Mouse (Mus musculus) induced T-regulatory cell, adult 2 months (primary cell): ENCODE results near the gene Spata48.

Source experiments
- DNase-seq: peaks from one replicate; pipeline ENCODE4 v3.0.0-alpha.2; 2012; ENCODE audit warnings: low read depth

Spata48 gene

DNA sequence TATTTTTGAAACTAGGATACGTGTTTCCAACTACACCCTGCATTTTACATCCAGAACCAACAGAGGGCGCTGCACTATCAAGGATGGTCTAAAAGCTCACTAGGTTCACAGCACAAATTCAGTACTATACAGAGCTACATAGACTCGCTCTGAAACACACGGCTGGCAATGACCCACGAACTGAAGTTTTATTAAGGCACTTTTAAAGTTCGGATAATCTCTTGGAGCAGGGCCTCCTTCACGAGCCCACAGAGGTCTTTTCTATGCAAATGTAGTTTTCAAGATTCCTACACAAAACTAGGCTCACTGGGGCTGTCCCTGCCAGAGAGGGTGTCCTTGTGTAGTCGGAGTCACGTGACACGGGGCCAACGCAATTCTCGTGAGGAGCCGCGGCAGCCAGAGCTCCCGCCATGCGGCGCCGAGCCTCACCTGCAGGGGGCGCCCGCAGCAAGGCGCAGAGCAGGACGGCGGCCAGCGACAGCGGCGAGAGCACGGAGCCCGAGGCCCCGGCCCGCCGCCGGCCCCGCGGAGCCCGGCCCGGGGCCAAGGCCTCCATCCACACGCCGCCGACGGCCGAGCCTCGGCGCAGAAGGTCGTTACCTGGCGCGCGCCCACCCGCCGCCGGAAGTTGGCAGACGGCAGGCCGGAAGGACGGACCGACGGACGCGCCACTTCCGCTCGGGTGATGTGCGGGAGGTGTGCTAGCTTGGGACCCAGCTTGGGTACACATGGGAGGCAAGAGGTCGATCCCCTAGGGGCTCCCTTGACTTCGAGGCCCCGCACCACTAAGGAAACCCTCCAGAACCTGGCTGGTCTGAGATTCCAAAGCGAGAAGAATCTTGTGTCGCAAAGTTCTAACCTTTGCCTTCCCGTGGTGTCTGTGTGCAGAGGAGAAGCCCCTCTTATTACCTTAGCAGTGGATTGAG, at the start of gene Spata48, which contains the start of gene Zpbp:
Gene Spata48, plus strand, starts transcription at position 460 of the 926 bp plus-strand sequence.
Gene Zpbp, minus strand, starts transcription at position 774 of the 926 bp plus-strand sequence.
- peak; percentile 97 for DNase-seq

DNA sequence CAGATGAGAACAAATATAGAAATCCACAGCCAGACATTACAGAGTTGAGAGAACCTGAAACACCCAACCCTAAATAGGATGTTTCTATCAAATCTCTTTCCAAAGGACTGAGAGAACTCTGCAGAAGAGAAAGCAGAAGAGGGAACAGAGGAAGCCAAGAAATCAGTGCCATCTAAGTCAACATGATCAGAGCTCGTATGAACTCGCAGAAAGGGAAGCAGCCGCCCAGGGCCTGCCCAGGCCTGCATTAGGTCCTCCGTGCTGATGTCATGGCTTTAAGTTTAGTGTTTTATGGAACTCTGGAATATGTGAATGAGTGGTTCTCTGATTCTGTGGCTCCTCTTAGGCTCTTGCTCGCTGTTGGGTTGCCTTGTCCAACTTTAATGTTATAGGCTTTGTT, 47.7 kb upstream of the Spata48 start:
- DNase-seq, result no peak

DNA sequence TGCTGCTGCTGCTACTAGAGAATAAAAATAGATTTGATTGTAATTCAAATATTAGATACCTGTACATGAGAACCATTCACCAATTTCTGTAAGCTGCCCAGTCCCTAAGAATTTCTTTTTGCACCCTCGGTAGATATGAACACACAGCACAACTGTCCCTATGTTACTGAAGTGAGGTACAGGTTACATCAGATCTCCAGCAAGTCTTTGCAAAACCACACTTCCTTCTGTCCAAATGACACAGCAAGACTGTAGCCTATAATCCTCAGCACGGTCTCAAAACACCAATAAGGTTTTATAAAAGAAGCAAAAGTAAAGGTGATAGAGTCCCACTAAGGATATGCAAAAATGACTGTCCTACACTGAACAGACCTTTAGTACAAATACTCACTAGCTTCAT, 44.5 kb upstream of the Spata48 start:
- DNase-seq, result no peak

DNA sequence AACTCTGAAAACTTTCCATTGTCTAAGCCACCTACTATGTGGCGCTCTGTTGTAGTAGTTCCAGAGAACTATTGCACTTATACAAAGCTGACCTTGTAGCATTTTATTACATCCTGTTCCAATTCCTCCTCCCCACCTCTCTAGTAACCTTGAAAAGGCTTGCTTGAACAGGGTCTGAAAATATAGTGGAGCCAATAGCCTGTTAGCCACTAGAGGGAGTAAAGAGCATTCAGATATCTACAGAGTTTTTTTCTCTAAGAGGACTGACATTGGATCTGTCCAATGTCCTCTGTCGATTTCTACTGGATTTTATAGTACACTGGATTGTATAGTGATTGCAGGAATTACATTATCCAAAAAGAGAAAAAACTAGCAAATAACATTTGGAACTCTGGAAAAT, 6.9 kb upstream of the Spata48 start:
- peak; percentile 67 for DNase-seq

GRCm38 (mm10) chr11:11462561-11462890, 632 bp downstream of the Spata48 start:
- DNase-seq, result no peak

DNA sequence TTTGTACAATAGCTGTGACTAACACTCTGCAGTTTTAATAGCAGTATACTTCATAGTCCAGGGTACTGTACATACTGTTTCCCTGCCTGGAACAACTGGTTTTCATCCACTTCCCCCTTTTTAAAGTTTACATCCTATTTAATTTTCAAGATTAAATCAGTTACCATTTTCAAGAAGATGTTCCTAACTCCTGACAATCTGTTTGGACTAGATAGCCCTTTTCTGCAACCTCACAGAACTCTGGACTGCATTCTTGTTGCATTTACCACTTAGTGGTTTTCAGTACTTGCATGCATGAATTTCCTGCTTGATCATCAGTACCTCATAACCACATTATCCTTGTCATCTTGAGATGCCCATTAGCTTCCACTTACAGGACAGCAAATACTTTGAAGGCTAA, 7.0 kb downstream of the Spata48 start:
- no peak for DNase-seq

- DNase-seq, result no peak
Observed at GRCm38 (mm10) chr11:11484378-11484777, 22.5 kb downstream of the Spata48 start.

- no peak for DNase-seq
Observed at GRCm38 (mm10) chr11:11492044-11492443, 30.1 kb downstream of the Spata48 start.

DNA sequence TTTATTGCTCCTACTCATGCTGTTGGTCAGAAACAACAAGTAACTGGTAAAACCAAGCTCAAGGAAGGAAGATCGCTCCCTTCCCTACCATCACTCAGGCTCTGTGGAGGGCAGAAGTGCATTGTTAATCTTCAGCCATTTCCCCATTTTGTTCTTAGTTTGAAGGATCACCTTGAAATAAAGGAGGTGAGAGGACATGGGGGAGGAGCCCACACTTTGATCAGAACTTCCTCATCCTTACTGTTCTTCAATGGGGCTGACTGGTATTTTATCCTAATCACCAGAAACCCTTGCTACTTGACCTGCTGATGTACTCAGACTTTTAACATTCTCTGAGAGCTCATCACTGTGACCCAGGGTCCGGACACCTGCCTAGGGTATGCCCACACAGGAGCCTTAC, 33.8 kb downstream of the Spata48 start:
- DNase-seq, result no peak

DNA sequence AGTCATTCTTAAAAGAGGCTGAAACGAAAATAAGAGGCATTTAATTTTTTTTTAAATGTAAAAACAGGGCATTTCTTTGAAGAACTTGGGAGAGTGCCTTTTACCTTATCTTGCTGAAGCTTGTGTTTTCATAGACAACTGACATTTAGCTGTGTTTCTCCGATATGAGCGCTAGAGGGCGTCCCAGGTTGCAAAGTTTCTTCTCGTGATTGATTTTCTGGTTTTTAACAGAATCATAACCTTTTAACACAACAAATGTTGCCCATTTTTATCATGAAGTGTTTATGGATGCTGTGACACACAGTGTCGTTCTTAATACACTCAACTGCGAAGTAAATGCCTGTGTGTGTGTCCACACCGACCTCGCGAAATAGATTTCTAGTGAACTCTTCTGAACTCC, 38.0 kb downstream of the Spata48 start:
- DNase-seq, result peak; percentile 89

- DNase-seq, result peak; percentile 80
Observed at GRCm38 (mm10) chr11:11506187-11506586, 44.3 kb downstream of the Spata48 start.

- DNase-seq, result no peak
Observed at GRCm38 (mm10) chr11:11509413-11509812, 47.5 kb downstream of the Spata48 start.

DNA sequence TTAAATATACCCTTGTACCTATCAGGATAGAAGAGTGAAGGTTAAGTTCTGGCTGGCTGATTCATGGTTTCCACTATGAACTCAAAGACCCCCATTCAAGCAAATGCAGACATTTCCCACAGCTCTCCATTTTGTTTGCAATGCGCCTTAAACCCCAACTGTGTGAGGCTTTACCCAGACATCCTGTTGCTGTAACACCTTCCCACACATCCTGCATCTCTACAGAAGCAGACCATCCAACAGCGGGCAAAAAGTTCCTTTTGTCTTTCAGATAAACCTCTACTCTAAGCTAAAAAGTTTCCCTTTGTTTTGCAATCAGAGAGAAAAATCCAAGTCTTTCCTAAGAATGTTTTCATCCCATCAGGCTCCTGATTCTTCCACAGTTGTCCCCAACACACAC, 50.2 kb downstream of the Spata48 start:
- DNase-seq, result peak; percentile 67

DNA sequence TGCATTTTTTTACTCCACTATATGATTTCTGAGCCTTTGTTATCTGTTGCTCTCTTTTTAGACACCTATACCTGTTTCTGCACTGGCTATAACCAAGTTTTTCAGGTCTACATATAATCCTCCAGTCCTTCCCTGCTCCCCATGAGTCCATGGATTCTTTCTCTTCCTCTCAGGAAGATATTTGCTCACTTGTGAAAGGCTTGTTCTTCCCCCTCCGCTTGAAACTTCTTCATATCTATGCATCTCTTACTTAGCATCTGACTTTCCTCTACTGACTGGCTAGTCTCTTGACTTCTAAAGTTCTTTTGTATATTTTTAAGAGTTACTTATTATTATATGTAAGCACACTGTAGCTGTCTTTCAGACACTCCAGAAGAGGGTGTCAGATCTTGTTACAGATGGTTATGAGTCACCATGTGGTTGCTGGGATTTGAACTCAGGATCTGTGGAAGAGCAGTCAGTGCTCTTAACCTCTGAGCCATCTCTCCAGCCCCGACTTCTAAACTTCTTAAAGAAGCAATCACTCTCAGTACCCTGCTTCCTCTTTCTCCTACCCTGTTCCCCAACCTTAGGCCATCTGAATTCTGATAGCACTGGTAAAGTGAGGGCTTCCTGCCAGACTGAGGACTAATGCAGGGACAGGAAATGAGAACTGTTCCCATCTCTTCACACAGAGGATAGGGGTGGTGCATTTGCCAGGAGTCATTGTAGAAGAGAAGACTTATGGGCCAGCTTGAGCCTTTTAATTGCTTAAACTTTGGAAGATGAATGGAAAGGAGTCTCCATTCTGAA, 51.3 kb downstream of the Spata48 start:
- DNase-seq, result peak; percentile 43

DNA sequence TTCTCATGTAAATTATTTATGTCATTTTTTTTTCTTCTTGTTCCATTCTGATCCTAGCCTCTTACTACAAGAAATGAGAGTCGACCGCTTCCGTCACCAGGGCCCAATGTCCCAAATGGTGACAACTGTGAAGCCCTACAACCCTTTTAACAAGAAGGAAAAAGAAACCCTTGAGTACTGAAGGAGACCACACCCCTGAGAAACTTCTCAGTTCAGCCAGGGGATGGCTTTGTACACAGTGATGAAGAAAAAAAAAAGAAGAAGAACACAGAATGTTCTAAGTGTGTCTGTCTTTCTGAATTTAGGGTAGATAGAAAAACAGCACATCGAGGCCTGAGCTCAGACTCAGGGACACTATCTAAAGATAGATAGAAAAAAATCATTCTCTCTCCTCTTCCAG, 53.0 kb downstream of the Spata48 start:
- no peak for DNase-seq

DNA sequence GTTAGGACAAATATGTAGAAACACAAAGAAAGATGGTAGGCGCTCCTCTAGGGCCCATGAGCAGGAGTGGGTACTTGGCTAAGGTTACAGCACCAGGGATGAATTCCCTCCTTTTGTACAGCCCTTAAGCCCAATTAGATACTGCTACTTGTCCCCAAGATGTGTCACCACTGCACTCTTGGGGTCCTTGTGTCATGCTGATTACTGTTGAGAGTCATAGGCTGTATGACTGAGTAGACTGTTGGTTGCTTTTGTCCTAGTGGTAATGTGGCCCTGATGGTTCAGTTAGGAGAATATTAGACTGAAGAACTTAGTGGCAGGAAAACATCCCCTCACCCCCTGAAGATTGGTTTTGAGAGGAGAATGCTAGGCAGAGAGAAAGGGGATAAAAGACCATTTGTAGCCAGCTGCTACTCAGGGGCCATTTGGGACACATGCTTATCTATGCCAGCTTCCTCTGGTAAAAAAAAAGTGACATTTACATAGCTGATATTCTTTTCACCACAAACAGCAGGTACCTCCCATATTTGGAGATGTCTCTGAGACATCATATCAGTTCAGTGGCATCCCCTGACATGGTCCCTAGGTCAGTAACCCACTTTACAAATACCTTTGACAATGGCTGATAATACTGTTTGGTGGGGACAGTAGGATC, 56.0 kb downstream of the Spata48 start:
- no peak for DNase-seq

DNA sequence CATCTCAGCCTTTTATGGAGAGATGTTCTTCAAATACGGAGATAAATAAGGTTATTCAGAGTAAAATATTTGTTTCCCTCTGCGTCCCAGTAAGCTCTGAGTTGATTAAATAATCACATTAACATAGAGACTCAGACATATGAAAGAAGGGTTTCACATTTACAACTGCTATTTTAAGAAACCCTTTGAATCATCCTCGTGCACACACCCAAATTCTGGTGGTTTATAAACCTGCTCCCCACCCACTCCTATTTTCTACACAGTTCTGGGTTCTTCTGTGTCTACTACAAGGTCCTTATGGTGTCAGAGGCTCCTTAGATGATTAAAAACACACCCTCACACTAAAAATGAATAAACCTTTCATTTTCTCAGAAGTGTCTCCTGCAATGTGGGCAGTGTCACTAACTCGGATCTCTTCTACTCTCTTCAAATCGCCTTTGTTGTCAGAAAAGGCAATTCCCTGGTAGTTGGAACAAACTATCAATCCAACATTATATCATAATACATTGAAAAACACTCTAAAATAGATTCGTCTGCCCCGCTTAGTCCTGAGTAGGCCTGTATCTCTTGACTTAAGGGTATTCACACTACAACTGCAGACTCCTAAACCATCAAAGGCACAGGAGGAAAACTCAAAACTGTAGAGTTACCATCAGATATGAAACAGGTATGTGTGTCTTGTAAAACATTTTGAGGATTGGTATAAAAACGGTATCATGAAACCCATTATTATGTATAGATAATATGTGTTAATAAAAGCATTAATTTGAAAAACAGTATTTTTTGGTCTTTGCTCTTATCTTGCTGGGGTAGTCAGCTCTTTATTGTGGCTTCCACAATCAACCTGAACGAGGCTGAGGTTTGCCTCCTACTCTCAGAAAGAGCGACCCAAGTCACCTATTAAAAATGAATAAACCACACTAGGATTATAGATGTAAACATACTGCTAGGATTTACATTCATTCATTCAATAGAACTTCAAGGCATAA, 57.7 kb downstream of the Spata48 start:
- DNase-seq, result peak; percentile 70

GRCm38 (mm10) chr11:11521908-11522441, 60.1 kb downstream of the Spata48 start:
- DNase-seq, result peak; percentile 88

DNA sequence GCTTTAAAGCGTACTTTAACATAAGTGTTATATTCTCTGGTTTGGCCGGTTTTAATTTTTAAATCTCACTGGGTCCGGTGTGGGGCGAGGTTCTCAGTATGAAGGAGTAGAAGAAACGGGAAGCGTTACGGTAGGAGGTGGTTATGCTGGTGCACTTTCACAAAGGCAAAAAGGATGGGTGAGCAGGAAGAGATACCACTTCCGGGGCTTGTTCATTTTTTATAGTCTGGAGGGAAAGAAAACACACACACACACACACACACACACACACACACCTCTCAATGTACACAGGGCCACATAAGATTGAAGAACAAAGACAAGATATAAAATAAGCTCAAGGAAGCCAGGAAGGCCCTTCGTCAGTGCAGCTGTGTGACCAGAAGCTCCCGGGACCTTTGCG, 66.9 kb downstream of the Spata48 start:
- peak; percentile 76 for DNase-seq

- no peak for DNase-seq
Observed at GRCm38 (mm10) chr11:11529165-11529564, 67.3 kb downstream of the Spata48 start.

DNA sequence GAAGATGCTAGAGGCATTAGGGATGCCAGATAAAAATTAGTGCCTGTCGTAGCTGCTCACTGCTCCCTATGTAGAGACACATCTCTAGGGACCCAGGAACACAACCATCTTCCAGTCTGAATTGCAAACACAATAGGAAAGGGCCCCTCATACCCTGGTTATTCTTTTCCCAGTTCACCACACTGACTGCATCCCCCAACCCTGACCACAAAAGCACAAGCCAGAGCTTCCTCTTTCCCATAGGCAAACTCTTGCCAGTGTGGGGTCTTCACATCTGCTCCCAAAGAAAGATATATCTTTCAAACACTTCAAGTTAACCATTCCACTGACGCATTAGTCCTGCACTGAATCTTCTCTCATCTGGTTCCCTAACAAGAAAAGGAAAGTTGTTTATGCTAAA, 68.2 kb downstream of the Spata48 start:
- no peak for DNase-seq
